Mouse (Mus musculus): ENCODE data around the gene Mrps11. TPM values are rescaled to one million over a fixed set of nuclear protein-coding genes. Genes with fewer than 3 reads are reported as not detected.

Gene Mrps11
- polyA plus RNA-seq, 1 experiment from 2014 or later: 83.5 TPM

Other genes starting within 250 kb of the Mrps11 start
- gene Ntrk3, start 45.1 kb upstream of the Mrps11 start, polyA plus RNA-seq (2014; fragmentation: Nextera tagmentation; extraction: Ambion mirVana): 4.6 and 5.1 TPM in 2 replicates
- 71.8 and 85.4 TPM in 2 replicates for gene Mrpl46, start 412 bp downstream of the Mrps11 start, polyA plus RNA-seq (2014; fragmentation: Nextera tagmentation; extraction: Ambion mirVana)
- 19.6 and 23.3 TPM in 2 replicates for gene Det1, start 64.1 kb downstream of the Mrps11 start, polyA plus RNA-seq (2014; fragmentation: Nextera tagmentation; extraction: Ambion mirVana)
- 31.7 and 36.3 TPM in 2 replicates for gene Aen, start 112.7 kb downstream of the Mrps11 start, polyA plus RNA-seq (2014; fragmentation: Nextera tagmentation; extraction: Ambion mirVana)
- gene Isg20, start 130.3 kb downstream of the Mrps11 start, polyA plus RNA-seq (2014; fragmentation: Nextera tagmentation; extraction: Ambion mirVana): 0.96 and 1.3 TPM in 2 replicates